Mouse (Mus musculus) CH12.LX (cell line): ENCODE data around the gene Pkp4. TPM values are rescaled to one million over a fixed set of nuclear protein-coding genes. Genes with fewer than 3 reads are reported as not detected.

Experiments
- DNase-seq: peaks from one replicate; pipeline ENCODE4 v3.0.0-alpha.2; 2013; ENCODE audit errors: extremely low read depth
- H3K27ac ChIP-seq: 2 replicates; pipeline ENCODE4 v1.5.1; 2012; ENCODE audit warnings: low read depth, mild to moderate bottlenecking, control low read depth, moderate library complexity; ENCODE audit not compliant: insufficient read depth
- H3K27me3 ChIP-seq: replicated peaks from 2 replicates; pipeline ENCODE3; 2012; ENCODE audit warnings: inconsistent platforms
- H3K36me3 ChIP-seq, 2 experiments: replicated peaks in 1 of 2; 2 replicates each; pipeline versions ENCODE3 to v1.6.1; 2012; ENCODE audit warnings: inconsistent platforms in 1 of 2, low read length in 1 of 2, mild to moderate bottlenecking in 1 of 2, mixed read lengths in 1 of 2, moderate library complexity in 1 of 2; ENCODE audit not compliant: control insufficient read depth in 1 of 2, insufficient read depth in 1 of 2
- H3K4me1 ChIP-seq, 2 experiments: 2 replicates each; pipeline ENCODE4 v1.6.1; 2012; ENCODE audit warnings: inconsistent platforms in 1 of 2, moderate library complexity in 1 of 2; ENCODE audit not compliant: insufficient read depth in 2 of 2, control insufficient read depth in 1 of 2
- H3K4me2 ChIP-seq: 2 replicates; pipeline ENCODE4 v1.6.1; 2012; ENCODE audit warnings: low read depth, mild to moderate bottlenecking, control low read depth; ENCODE audit not compliant: poor library complexity, insufficient read depth, severe bottlenecking
- H3K4me3 ChIP-seq, 3 experiments: fragments of 150-350 bp in 1 of 3; sonication (generic) in 1 of 3; replicated peaks in 1 of 3; 2 replicates each; pipeline versions ENCODE3 to v1.5.1; 2011 to 2012; ENCODE audit warnings: low read depth in 2 of 3, low read length in 2 of 3, mild to moderate bottlenecking in 2 of 3, moderate library complexity in 2 of 3, control low read depth in 1 of 3, improper control_type of control experiment in 1 of 3, inconsistent platforms in 1 of 3, mixed read lengths in 1 of 3; ENCODE audit not compliant: poor library complexity in 1 of 3
- H3K79me2 ChIP-seq: replicated peaks from 2 replicates; pipeline ENCODE4 v1.6.1; 2012; ENCODE audit warnings: mild to moderate bottlenecking, moderate library complexity; ENCODE audit not compliant: control insufficient read depth, poor library complexity, insufficient read depth, severe bottlenecking; ENCODE audit errors: extremely low read depth
- H3K9ac ChIP-seq: 2 replicates; pipeline ENCODE4 v1.6.1; 2012; ENCODE audit warnings: low read depth, mild to moderate bottlenecking, control low read depth, moderate library complexity; ENCODE audit not compliant: insufficient read depth
- H3K9me3 ChIP-seq: replicated peaks from 2 replicates; pipeline ENCODE3; 2012; ENCODE audit warnings: low read length, inconsistent platforms, mixed read lengths
- BHLHE40 ChIP-seq: IDR thresholded peaks from 2 replicates; pipeline ENCODE4 v1.6.1; 2011; ENCODE audit warnings: mild to moderate bottlenecking, low read depth, low read length, improper control_type of control experiment
- CHD1 ChIP-seq: IDR thresholded peaks from 2 replicates; pipeline ENCODE4 v1.6.1; 2012; ENCODE audit warnings: low read depth, low read length, improper control_type of control experiment, inconsistent platforms
- CHD2 ChIP-seq: IDR thresholded peaks from 2 replicates; pipeline ENCODE4 v1.6.1; 2011; ENCODE audit warnings: low read length, improper control_type of control experiment
- CTCF ChIP-seq, 2 experiments: IDR thresholded peaks in 1 of 2; conservative IDR thresholded peaks in 1 of 2; 2 replicates each; pipeline ENCODE4 v1.5.1; 2011 to 2012; ENCODE audit warnings: low read depth in 2 of 2, low read length in 2 of 2, improper control_type of control experiment in 1 of 2, inconsistent platforms in 1 of 2, mild to moderate bottlenecking in 1 of 2, moderate library complexity in 1 of 2
- ETS1 ChIP-seq: conservative IDR thresholded peaks from 2 replicates; pipeline ENCODE4 v1.6.1; 2012; ENCODE audit warnings: low read depth, mild to moderate bottlenecking, inconsistent platforms, low read length, improper control_type of control experiment, moderate library complexity
- GABPA ChIP-seq: IDR thresholded peaks from 2 replicates; pipeline ENCODE4 v1.6.1; 2012; ENCODE audit warnings: low read depth, low read length, improper control_type of control experiment, inconsistent platforms; ENCODE audit not compliant: insufficient replicate concordance
- HCFC1 ChIP-seq: IDR thresholded peaks from 2 replicates; pipeline ENCODE4 v1.6.1; 2012; ENCODE audit warnings: low read depth, mild to moderate bottlenecking, inconsistent platforms, low read length, improper control_type of control experiment
- IRF4 ChIP-seq: IDR thresholded peaks from 2 replicates; pipeline ENCODE4 v1.6.1; 2014; ENCODE audit warnings: low read depth, mild to moderate bottlenecking, inconsistent platforms, low read length, improper control_type of control experiment
- JUN ChIP-seq: IDR thresholded peaks from 2 replicates; pipeline ENCODE4 v1.6.1; 2011; ENCODE audit warnings: low read depth, mild to moderate bottlenecking, low read length, improper control_type of control experiment, moderate library complexity; ENCODE audit not compliant: insufficient read depth
- JUND ChIP-seq: conservative IDR thresholded peaks from 2 replicates; pipeline ENCODE4 v1.6.1; 2011; ENCODE audit warnings: low read depth, low read length, improper control_type of control experiment
- MAFK ChIP-seq: IDR thresholded peaks from 2 replicates; pipeline ENCODE4 v1.6.1; 2011; ENCODE audit warnings: low read length, improper control_type of control experiment; ENCODE audit not compliant: insufficient replicate concordance
- MAX ChIP-seq: IDR thresholded peaks from 2 replicates; pipeline ENCODE4 v1.6.1; 2011; ENCODE audit warnings: low read length, improper control_type of control experiment
- MEF2A ChIP-seq: IDR thresholded peaks from 2 replicates; pipeline ENCODE4 v1.6.1; 2014; ENCODE audit warnings: low read depth, mild to moderate bottlenecking, inconsistent platforms, low read length, improper control_type of control experiment, borderline replicate concordance
- MYC ChIP-seq: IDR thresholded peaks from 2 replicates; pipeline ENCODE4 v1.6.1; 2011; ENCODE audit warnings: low read depth, mild to moderate bottlenecking, improper control_type of control experiment, low read length
- POLR2A ChIP-seq: IDR thresholded peaks from 2 replicates; pipeline ENCODE4 v1.6.1; 2011; ENCODE audit warnings: low read depth, mild to moderate bottlenecking, improper control_type of control experiment, low read length
- POLR2AphosphoS2 ChIP-seq: IDR thresholded peaks from 2 replicates; pipeline ENCODE4 v1.6.1; 2011; ENCODE audit warnings: low read depth, low read length, improper control_type of control experiment
- RAD21 ChIP-seq: IDR thresholded peaks from 2 replicates; pipeline ENCODE4 v1.6.1; 2011; ENCODE audit warnings: low read depth, mild to moderate bottlenecking, low read length, improper control_type of control experiment, moderate library complexity
- RCOR1 ChIP-seq: conservative IDR thresholded peaks from 2 replicates; pipeline ENCODE4 v1.6.1; 2012; ENCODE audit warnings: low read depth, mild to moderate bottlenecking, inconsistent platforms, low read length, improper control_type of control experiment
- SMC3 ChIP-seq: IDR thresholded peaks from 2 replicates; pipeline ENCODE4 v1.6.1; 2011; ENCODE audit warnings: low read depth, low read length, improper control_type of control experiment
- TCF12 ChIP-seq: IDR thresholded peaks from 2 replicates; pipeline ENCODE4 v1.6.1; 2014; ENCODE audit warnings: low read depth, mild to moderate bottlenecking, inconsistent platforms, low read length, improper control_type of control experiment
- USF1 ChIP-seq: IDR thresholded peaks from 2 replicates; pipeline ENCODE4 v1.6.1; 2014; ENCODE audit warnings: low read depth, mild to moderate bottlenecking, inconsistent platforms, low read length, improper control_type of control experiment
- ZC3H11A ChIP-seq: IDR thresholded peaks from 2 replicates; pipeline ENCODE4 v1.6.1; 2012; ENCODE audit warnings: low read depth, mild to moderate bottlenecking, inconsistent platforms, low read length, improper control_type of control experiment
- ZKSCAN1 ChIP-seq: IDR thresholded peaks from 2 replicates; pipeline ENCODE4 v1.6.1; 2012; ENCODE audit warnings: low read depth, inconsistent platforms, low read length, improper control_type of control experiment, borderline replicate concordance
- ZNF384 ChIP-seq: IDR thresholded peaks from 2 replicates; pipeline ENCODE4 v1.6.1; 2012; ENCODE audit warnings: low read depth, low read length, improper control_type of control experiment, inconsistent platforms
- dilution Hi-C: fragments of 300-500 bp; cut with MboI; formaldehyde crosslinking; loops from 2 replicates; pipeline ENCODE4 v1.14.3; 2020; ENCODE audit warnings: low sequenced_read_pairs; ENCODE audit not compliant: extremely low pct_unique_long_range_greater_than_20kb, extremely low pct_ligation_motif_present
- in situ Hi-C: fragments of 300-500 bp; cut with MboI; formaldehyde crosslinking; loops from 3 replicates; pipeline ENCODE4 v1.14.3; 2019; ENCODE audit warnings: low sequenced_read_pairs, low pct_ligation_motif_present, low pct_unique_long_range_greater_than_20kb, mixed read lengths
- polyA plus RNA-seq: library from polyadenylated mRNA; unstranded; fragments of >175 nt; gene quantifications from 2 replicates; pipeline ENCODE4 v1.2.1, GENCODE M21; 2012; ENCODE audit warnings: low read depth; ENCODE audit not compliant: insufficient read length
- total RNA-seq, 2 experiments: library from RNA; depleted of rRNA; stranded (reverse); fragments of 300-350 nt in 1 of 2; fragments of >200 nt in 1 of 2; gene quantifications; 2 replicates each; pipeline ENCODE4 v1.2.3; 2012 to 2014

The Pkp4 gene
- total and polyA plus RNA-seq, 3 experiments = not detected

GRCm38 (mm10) chr2:59355531-59356289 lies 195.1 kb downstream of the Pkp4 start:
- H3K9ac ChIP-seq = no peak overlapping the region
- H3K4me2 ChIP-seq = no peak overlapping the region
- H3K27ac ChIP-seq = no peak overlapping the region
- in situ Hi-C loops = no loop called here
- H3K79me2 ChIP-seq = no peaks in the 10 kb centered on the region
- no peak overlapping the region for H3K4me3 ChIP-seq
- dilution Hi-C loops = no loop called here
- no peak for TF ChIP-seq TCF12
- no peak for TF ChIP-seq ETS1
- no peak for TF ChIP-seq CTCF (conservative IDR thresholded peaks at IDR 0.05 in 1 of 2, IDR thresholded peaks at IDR 0.05 in 1 of 2; ENCODE audit: low read depth in 2 of 2, low read length in 2 of 2)
- TF ChIP-seq GABPA = no peak
- no peak for TF ChIP-seq BHLHE40
- TF ChIP-seq IRF4 = no peak
- no peak for TF ChIP-seq MYC
- no peak for TF ChIP-seq CHD1
- no peak for TF ChIP-seq MAX
- TF ChIP-seq CHD2 = no peak
- no peak for DNase-seq
- no peaks in the 10 kb centered on the region for H3K4me1 ChIP-seq
- H3K9me3 ChIP-seq = peaks cover 69% of the 10 kb centered on the region
- H3K36me3 ChIP-seq = no peaks in the 10 kb centered on the region
- H3K27me3 ChIP-seq = no peaks in the 10 kb centered on the region

- Histone ChIP-seq H3K79me2 (no peaks in the 10 kb centered on the region), H3K9me3 (peaks cover 75% of the 10 kb centered on the region), H3K4me3 (no peak overlapping the region), H3K27ac (no peak overlapping the region), H3K9ac (no peak overlapping the region), H3K4me1 (no peaks in the 10 kb centered on the region), H3K27me3 (no peaks in the 10 kb centered on the region), H3K4me2 (no peak overlapping the region), H3K36me3 (no peaks in the 10 kb centered on the region)
- dilution Hi-C loops (no loop called here), in situ Hi-C loops (no loop called here)
- TF ChIP-seq JUN = no peak
- TF ChIP-seq CHD2 = no peak
- TF ChIP-seq CHD1 = no peak
- no peak for TF ChIP-seq TCF12
- no peak for TF ChIP-seq POLR2AphosphoS2
- TF ChIP-seq RCOR1 = no peak
- TF ChIP-seq ZKSCAN1 = no peak
- TF ChIP-seq USF1 = no peak
- TF ChIP-seq CTCF (conservative IDR thresholded peaks at IDR 0.05 in 1 of 2, IDR thresholded peaks at IDR 0.05 in 1 of 2; ENCODE audit: low read depth in 2 of 2, low read length in 2 of 2) = no peak
- no peak for TF ChIP-seq MAFK
- TF ChIP-seq JUND = no peak
- no peak for TF ChIP-seq RAD21
- no peak for TF ChIP-seq ETS1
- no peak for TF ChIP-seq ZC3H11A
- no peak for TF ChIP-seq ZNF384
- TF ChIP-seq HCFC1 = no peak
- no peak for TF ChIP-seq MEF2A
- no peak for TF ChIP-seq SMC3
- TF ChIP-seq POLR2A = no peak
- DNase-seq = no peak
Observed at GRCm38 (mm10) chr2:59359760-59360342, 199.2 kb downstream of the Pkp4 start.
